Mouse (Mus musculus) spleen, postnatal 14 days (tissue): ENCODE results near the gene Btbd19.

Experiments
- DNase-seq, 2 experiments: peaks; one replicate each; pipeline ENCODE4 v3.0.0; 2021 to 2022; ENCODE audit warnings: low spot score in 2 of 2

The Btbd19 gene

DNA sequence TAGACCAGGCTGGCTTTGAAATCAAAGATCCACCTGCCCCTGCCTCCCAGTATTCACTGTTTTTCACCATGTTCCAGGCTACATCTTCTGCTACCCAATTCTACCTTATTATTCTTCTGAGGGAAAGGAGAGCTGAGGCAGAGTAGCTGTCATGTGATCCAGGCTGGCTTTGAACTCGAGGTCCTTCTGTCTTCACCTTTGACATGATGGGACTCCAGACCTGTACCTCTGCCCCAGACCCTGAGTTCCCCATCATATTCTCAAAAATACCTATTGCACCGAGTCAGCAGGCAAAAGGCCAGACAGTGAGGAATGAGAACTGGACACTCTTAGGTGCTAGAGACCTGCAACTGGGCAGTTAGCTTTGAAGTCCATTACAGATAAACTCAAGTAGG, 9.1 kb upstream of the Btbd19 start:
- DNase-seq = no peak

DNA sequence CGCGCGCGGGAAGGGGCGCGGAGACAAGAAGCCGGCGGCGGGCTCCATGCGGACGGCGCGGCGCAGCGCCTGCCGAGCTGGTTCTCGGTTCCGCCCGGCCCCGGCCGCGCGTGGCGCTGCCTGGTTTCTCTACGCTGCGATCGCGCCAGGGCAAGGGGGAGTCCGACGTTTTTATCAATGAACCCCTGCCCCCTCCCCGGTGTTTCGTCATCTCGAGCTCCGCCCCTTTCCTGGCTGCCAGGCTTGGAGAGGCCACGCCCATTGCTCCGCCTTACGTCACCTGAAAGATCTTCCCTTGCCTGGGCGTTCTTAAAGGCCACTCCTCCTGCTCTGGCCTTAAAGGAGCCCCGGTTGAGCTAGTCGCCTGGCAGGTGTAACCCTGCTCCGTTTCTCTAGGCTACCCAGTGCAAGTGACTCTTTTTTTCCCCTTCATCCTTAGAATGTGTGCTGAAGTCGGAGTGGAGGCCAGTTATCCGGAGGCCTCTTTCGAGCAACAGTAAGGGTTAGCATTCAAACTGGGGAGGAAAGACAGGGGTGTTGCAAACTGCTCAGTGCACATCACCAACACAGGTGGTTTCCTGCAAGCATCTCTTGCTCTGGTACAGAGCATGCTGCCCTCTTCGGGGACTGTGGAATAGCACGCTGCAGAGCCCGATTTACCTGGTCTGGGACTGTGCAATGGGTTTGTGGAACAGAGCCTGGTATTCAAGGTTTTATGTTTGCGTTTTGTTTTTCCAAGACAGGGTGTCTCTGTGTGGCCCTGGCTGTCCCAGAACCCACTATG, 8.5 kb upstream of the Btbd19 start, which contains the start of gene Plk3:
Gene Plk3 (minus strand): TSS at position 147 of the 784 bp plus-strand sequence.
- DNase-seq = peak; percentile 92 to 95

DNA sequence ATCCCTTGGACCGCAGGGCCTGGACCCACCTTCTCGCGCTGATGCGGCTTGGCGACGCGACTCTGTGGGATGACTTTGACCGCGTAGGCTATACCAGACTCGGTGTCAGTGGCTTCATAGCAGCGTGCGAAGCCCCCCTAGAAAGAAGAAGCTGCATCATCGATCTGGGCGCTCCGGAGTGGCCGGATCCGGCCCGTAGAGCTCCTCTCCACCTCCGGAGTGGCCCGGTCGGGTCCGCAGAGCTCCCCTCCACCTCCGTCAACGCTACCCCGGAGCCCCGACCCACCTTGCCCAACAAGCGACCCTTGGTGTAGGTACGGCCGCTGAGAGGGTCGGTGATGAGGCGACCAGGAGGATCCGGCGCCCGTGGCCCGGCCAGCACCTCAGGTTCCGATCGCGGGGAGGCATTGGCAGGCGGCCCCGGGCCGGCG, 7.9 kb upstream of the Btbd19 start:
- no peak for DNase-seq

DNA sequence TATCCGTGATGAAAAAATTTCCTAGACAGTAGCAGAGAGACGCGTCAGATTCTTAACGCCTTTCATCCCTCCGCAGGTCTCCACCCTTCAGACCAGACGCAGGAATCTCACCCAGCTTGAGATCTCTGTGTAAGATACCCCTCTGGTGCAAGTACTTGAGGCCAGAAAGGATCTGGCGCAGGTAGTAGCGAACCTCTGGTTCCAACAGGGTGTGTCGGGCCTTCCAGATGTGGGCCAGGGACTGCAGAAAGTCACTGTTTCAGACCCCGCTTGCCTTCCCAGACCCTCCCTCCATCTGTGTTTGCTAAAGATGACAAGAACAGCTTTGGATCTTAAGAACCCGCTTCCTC, 7.2 kb upstream of the Btbd19 start:
- no peak for DNase-seq

DNA sequence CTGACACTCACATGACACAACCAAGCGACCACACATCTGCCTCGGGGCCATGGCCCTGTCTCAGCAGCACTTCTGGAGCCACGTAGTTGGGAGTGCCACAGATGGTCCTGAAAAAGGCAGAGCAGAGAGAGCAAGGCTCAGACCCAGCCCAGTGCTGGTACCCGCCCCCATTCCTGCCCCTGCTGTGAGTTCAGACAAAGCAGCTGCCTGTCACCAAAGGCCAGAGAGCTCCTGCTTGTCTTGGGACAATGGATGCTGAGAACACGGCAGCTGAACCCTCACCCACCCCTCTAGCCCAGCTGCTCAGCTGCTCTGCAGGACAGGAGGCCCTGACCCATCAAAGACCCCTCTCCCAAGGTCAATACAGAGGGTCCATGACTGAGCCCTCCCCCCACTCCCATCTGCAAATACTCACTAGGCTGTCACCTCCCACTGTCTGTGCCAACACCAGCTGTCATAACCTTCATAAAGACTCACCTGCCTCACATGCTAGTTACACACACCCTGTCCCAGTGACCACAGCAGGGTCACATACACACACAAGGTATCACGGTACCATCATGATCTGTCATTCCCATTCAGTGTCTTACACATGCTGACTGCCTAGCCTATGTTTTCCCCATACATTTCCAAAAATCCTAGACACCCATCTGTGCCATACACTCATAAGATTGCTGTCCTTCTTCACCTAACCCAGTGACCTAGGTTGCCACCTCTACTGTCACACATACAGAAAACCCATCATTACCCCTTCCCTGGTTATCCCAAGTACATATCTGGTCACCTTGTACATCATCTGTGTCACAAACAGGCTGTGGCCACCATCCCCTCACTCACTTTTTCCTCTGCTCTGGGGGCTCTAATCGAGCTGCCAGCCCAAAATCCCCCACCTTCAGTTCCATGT, 6.6 kb upstream of the Btbd19 start:
- DNase-seq = no peak

DNA sequence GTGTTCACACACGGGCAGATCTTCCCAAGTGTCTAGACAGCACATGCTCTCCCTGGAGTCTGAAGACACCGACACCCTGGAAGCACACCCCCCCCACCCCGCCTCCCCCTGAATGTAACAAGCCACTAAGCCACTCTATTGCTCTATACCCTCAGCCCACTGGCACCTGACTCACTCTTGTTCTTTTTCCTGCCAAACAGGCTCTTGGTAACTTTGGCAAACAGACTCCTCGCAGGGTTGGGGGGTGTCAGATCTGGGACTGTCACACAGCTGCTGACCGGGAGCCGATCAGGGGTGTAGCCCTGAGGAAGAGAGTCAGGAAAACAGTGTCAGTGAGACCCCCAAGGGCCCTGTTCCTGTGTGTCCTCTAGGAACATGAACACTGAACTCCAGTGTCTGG, 5.7 kb upstream of the Btbd19 start:
- DNase-seq = no peak

DNA sequence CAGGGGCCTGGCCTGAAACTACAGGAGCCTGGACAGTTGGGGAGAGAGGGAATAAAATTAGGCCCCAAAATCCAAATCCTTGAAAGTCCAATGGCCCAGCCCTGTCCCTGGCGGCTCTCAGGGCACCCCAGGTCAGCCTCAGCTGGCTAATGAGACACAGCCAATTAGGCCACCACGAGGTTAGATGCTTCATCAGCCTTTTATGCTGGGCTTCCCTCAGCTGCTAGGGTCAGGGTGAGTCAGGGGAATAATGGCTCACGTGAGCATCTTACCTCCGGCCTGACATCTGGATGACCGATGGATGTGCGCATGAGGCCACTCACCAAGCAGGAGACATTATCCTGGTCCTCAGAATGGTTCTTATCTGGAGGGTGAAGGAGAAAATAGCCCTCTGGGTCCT, 5.3 kb upstream of the Btbd19 start:
- no peak for DNase-seq

DNA sequence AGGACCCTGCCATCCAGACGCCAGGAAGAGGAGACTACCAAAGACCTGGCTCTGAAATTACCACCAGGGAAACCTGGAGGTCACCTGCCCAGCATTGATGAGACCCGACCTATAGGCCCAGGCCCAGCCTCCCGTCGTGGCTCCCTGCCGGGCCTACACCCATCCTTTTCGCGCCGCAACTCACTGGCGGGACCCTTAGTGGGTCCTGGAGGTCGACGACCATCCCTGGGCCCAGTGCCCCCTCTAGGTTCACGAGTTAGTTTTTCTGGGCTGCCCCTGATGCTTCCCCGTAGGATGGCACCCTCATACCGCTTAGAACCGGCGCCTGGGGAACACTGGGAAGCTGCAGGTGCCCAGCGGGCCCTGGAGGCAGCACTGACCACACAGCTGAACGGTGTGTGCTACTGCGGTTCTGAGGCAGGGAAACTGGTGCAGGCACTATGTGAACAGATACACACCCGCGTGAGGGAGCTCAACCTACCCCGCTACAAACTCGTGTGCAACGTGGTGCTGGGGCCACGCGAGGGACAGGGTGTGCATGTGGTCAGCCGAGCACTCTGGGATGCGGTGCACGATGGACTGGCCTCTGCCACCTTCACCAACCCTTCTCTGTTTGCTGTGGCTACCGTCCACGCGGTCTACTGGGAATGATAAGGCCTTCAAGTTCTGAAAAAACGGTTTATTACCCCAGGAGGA, 2.6 kb upstream of the Btbd19 start:
- no peak for DNase-seq

DNA sequence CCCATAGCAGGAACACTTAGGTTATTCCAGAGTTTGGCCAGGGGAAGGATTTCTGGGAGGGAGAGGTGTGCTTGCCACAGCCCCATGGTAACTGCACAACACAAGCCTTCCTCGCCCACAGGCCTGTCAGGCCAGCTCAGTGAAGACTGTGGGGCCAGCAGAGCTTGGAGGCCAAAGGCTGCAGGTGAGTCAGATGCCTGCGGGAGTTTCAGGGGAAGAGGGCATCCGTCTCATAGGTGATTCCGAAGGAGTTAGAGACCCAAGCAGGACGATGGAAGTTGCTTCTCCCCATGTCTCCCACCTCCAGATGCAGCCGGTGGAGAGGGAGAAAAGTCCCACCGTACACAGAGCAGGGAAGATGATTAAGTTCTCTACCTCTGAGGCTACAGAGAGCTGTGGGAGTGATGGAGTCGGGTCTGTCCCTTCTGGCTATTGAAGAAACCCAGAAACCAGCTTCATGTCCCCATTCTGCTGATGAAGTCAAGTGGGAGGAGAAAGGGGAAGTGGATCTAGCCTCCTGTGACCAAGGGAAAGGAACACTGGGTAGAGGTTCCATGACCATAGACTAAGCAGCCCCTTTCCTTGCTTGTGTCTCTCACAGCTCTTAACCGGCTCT, 1.3 kb upstream of the Btbd19 start, which contains the start of gene Tctex1d4:
Gene Tctex1d4 (plus strand): TSS at position 120 of the 616 bp plus-strand sequence.
- no peak for DNase-seq

DNA sequence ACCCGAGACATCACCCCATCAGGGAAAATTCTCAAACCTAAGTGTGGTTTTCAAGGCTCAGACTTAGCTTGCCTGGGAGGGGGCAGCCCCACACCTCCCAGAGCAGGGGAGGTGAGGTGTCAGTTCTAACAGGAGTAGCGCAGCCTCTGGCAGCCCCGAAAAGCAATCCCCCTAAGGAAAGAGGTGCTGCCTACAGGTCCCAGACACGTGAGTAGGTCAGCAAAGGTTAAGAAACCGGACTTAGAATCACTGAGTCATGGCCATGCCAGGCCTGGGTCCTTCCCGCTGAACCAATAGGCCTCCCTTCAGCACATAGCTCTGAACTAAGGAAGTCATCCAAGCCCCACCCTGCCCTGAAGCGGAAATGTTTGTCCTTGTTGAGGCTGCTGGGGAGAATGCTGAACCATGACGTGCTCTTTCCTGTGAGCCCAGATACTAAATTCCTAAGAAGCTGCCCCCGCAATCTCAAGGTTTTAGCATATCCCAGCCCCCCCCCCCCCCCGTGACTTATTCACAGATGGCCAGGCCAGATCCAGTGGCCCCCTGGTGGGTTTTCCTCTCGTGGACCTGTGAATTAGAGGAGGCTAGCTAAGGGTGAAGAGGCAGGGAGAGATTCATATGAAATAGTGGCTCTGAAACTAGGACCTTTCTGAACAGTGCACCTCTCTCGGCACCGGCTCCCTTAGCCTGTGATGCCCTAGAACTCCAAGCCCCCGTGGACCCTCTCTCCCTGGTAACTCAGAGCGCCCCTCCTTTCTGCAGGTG, 567 bp upstream of the Btbd19 start:
- DNase-seq = peak in 1 of 2 experiments; percentile 35

DNA sequence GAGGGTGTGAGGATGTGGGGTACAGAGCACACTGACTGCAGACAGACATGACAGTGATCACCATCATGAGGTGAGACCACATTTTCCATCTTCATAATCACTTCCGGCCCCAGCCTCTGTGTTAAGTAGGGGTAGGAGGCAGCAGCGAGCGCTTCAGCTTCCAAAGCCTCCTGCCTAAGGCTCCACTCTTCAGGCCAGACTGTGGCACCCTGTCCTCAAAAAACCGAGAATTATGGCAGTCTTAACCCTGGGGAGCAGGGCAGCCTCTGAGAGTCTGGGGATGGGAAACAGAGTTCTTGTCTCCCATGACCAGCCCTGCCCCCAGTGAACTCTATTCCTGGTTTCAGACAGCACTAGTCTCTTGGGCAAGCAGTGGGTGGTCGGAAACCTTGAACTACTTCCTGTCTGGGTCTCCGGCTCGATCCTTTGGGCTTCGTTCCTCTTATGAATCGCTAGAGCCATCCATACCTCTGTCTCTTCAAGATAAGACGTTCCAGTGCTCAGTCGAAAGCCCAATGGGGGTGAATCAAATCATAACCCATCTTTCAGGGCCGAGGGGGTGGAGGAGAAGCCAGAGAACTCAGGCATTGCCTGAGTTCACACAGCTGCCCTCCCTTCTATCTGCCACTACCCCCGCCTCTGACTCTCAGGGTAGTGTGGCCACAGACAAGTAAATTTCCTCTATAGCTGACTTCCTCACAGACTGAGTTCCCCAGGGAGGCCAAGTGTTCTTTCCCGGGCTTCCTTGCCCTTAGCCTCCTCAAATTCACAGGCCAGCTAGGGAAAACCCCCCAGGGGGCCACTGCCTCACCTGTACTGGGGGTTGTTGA, 792 bp downstream of the Btbd19 start:
- peak in 1 of 2 experiments; percentile 38 for DNase-seq

DNA sequence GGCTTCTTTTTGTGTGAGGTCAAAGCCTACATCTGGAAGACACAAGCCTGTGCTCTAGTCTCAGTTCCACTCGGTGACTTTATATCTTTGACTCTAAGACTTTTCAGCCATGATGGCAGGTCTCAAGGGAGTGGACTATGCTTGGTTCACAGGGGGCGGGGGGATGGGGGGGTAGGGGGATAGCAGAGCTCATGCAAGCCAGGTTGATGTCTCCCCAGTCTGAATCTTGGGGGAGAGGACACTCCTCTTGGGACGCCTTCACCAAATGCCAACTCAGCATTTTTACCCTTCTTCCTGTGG, 1.4 kb downstream of the Btbd19 start:
- no peak for DNase-seq

DNA sequence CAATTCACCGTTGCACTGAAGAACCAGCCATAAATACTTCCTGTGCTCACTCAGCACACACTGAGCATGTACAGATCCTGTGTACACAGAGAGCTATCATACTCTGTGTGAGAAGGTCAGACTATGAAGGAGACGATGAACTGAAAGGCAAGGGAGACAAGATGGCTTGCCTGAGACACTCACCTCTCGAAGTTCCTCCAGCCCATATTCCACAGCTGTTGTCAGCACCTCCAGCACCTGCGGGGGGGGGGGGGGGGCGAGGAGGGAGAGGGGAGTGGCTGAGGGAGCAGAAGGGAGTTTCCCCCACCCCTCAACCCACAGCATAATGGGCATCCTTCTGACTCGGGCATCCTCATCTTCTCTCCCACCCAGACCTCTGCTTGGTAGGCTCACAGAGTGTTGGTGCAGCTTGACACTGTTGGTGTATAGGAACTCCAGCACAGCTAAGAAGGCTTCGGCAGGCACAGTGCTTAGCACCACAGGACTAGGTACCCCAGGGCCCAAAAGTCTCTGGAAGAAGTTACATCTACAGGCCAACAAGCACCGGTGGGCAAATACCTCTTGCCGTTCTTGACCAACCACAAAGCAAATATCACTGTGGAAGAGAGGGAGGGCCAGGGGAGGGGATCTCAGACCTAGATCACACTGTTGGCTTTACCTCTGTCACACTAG, 1.8 kb downstream of the Btbd19 start:
- no peak for DNase-seq

DNA sequence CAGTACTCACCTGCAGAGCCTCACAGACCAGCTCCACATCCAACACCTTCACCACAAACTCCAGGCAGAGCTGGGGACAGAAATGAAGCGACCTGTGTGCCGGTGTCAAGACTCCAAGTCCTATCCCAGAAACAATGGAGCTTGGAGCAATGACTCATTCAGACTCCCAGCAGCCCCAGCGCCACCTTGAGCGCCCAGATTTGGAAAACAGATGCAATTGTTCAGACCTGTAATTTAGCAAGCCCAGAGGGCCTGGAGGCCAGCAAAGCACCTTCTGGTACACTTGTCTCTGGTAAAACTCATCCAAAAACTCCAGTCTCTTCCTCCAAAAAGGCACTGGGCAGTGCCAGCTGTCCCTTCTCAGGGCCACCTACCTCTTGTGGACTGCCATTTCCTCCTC, 3.3 kb downstream of the Btbd19 start:
- no peak for DNase-seq

DNA sequence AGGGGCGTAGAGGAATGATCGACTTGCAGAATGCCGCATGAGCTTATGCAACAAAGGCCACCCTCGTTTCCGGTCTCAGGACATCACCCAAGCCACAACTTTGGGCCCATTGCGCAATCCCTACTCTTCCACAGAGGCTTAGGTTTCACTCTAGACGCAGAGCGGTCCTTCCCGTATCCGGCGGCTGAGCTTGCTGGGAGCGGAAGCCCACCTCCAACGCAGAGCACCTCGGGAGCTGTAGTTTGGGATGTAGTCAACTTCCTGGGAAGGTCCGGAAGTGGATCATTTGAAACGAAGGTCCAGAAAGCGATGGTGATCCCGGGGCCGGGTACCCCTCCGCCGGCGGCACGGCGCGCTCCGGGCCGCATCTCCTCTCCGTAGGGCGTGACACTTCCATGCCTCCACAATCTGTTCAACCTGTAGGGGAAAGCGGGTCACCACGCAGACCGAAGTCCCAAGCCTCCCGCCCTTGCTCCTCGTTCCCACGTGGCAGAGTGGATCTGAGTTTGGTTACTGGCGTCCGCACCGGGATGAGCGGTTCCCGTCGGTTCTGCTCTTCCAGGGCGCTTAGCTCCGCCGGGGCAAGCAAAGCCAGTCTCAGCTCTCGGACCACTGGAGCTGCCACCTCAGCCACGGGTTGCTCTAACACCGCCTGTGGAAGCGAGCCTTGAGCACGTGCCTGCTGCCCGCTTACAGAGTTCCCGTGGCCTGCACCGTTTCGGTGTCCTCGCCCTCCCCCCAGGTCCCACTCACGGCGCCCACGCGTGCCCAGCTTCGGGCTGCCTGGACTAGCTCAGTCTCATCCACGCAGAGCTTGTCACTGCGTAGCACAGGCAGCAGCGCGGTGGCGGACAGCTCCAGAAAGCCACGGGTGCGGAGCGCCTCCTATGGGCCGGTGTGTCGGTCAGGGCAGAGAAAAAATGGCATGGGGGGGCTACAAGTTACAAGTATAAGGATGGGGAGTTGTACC, 4.8 kb downstream of the Btbd19 start:
- DNase-seq = peak; percentile 76 to 83

DNA sequence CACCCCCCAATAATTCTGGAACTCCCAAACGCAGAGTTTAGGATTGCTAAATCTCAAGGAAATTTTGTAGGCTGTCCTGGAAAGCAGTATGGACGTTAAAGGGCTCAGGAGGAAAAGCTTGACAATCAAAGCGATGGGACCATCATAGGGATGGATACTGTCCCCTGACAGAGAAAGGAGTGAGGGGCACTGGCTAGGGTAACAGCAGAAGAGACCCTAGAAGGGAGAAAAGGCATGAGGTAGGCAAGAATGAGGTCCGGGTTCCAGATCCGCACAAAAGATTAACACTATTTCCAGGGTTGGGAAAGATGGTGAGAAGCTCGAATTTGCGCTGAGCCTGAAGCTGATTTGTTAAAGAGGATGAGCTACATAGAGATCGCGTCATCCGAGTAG, 5.5 kb downstream of the Btbd19 start:
- no peak for DNase-seq

DNA sequence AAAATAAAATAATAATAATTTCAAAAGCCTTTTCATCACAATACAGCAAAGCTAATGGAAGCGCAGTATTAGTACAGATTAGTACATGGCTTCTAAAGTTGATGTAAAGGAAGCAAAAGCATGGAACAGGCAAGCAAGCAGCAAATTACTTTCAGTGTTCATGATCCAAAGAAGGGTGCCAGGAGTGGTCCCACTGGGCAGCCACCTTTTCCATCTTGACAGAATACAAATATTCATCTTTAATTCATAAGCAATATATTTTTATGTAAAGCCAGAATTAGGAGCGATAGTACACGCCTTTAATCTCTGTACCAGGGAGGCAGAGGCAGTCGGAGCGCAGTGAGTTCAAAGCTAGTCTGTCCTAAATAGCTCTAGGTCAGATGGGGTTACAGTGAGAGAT, 5.9 kb downstream of the Btbd19 start:
- DNase-seq = no peak

DNA sequence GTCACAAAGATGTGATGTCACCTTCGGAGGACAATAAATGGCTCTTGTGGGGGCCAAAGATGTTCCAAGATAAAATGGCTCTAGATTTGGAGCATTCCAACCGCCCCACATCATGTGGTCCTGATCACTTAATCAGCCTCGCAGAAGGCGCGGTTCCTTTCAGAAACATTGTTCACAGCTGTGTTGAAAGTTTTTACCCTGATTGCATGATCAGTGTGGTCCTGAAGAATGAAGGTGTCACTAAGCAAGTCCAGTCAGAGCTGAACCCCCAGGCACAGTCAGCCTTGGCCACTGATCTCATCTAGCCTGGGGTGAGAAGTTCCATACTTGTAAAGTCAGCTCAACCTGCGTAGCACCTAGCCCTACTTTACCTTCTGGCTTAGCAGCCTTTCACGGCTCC, 7.6 kb downstream of the Btbd19 start:
- no peak for DNase-seq

DNA sequence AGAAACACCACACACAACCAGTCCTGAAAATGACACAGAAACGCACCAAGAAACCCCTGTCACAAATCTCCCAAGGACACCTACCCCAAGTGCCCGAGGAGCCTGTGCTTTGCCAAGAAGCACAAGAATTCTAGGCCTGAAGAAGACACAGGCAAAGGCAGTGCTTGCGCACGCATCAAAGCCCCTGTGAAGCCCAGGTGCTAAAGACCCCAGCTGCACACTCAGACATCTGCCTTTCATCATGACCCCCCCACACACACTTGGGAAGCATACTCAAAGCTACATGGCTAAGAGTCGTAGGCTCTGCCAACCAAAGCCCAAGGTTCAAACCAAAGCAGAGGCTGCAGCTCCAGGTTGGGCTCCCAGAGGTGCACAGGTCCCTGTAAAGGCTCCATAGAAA, 9.9 kb downstream of the Btbd19 start:
- DNase-seq = no peak
